Mouse (Mus musculus): ENCODE results near the gene Gm45233. TPM values are rescaled to one million over a fixed set of nuclear protein-coding genes. Genes with fewer than 3 reads are reported as not detected.

The Gm45233 gene
- polyA plus RNA-seq, 1 experiment = 1.8 TPM

DNA sequence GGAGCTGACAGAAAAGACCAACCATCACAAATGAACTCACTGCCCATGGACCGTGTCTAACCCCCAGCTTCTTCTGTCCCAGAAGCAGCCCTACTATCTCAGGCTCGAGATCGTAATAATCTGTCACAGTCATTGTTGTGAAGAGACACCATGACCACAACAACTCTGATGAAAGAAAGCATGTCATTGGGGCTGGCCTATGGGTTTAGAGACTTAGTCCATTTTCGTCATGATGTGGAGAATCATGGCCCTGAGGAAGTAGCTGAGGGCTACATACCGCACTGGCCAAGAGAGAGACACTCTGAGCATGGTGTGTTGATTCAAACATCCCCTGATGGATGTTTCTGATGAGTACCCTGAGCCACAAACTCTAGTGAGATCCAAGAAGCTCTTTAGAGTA, 9.3 kb upstream of the Gm45233 start:
- no peak overlapping the region for H3K4me3 ChIP-seq (ENCODE audit: control insufficient read depth, insufficient read depth, low read length)
- WGBS = 91% methylated on average over 5 of the region's 5 CpGs
- no peak overlapping the region for H3K27ac ChIP-seq (ENCODE audit: control insufficient read depth, insufficient read depth, low read length)
- H3K36me3 ChIP-seq (ENCODE audit: control insufficient read depth, insufficient read depth, low read length) = no peaks in the 10 kb centered on the region
- no peaks in the 10 kb centered on the region for H3K27me3 ChIP-seq (ENCODE audit: control insufficient read depth, insufficient read depth, low read length)
- H3K4me1 ChIP-seq (replicated peaks; ENCODE audit: control insufficient read depth, insufficient read depth, low read length) = peaks cover 9% of the 10 kb centered on the region
- no peak for DNase-seq
- no peak for TF ChIP-seq CTCF (IDR thresholded peaks at IDR 0.05; ENCODE audit: borderline replicate concordance, control insufficient read depth, extremely low read depth, insufficient read depth, low read length, poor library complexity)
- TF ChIP-seq POLR2A (IDR thresholded peaks at IDR 0.05; ENCODE audit: control insufficient read depth, extremely low read depth, insufficient read depth, low read length, poor library complexity) = no peak

GRCm38 (mm10) chr7:43436341-43437255, 7.3 kb upstream of the Gm45233 start, which contains the start of gene Nkg7:
Nkg7 (plus strand) TSS chr7:43437073.
- H3K36me3 ChIP-seq (ENCODE audit: control insufficient read depth, insufficient read depth, low read length) = no peaks in the 10 kb centered on the region
- 18% methylated on average over 10 of the region's 10 CpGs for WGBS
- H3K27ac ChIP-seq (ENCODE audit: control insufficient read depth, insufficient read depth, low read length) = peak within 1 kb of the TSS; percentile 54; the same call in 1 of the 2 replicates
- TF ChIP-seq POLR2A (IDR thresholded peaks at IDR 0.05; ENCODE audit: control insufficient read depth, extremely low read depth, insufficient read depth, low read length, poor library complexity) (no peak), CTCF (IDR thresholded peaks at IDR 0.05; ENCODE audit: borderline replicate concordance, control insufficient read depth, extremely low read depth, insufficient read depth, low read length, poor library complexity) (no peak)
- peak within 1 kb of the TSS; percentile 20 for H3K4me3 ChIP-seq (ENCODE audit: control insufficient read depth, insufficient read depth, low read length)
- H3K27me3 ChIP-seq (ENCODE audit: control insufficient read depth, insufficient read depth, low read length) = no peaks in the 10 kb centered on the region
- H3K4me1 ChIP-seq (replicated peaks; ENCODE audit: control insufficient read depth, insufficient read depth, low read length) = peaks cover 9% of the 10 kb centered on the region
- no peak for DNase-seq

DNA sequence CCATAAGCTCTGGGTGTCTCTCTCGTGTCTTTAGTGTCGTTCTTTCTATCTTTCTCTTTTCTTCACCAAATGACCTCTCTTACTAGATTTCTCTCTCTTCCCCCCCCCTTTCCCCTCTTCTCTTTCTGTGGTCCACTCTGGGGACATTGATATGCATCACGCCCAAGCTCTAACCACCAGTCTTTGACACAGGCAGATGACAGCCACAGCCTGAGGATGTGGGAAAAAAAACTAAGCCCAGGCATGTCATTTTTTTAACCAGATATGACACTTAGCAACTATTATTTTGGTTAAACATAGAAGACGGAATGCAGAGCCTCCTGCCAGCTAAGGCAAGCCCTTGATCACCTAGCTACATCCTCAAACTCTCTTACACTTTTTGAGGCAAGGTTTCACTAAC, 5.3 kb upstream of the Gm45233 start:
- Histone ChIP-seq H3K36me3 (ENCODE audit: control insufficient read depth, insufficient read depth, low read length) (no peaks in the 10 kb centered on the region), H3K4me3 (ENCODE audit: control insufficient read depth, insufficient read depth, low read length) (no peak overlapping the region), H3K27ac (ENCODE audit: control insufficient read depth, insufficient read depth, low read length) (no peak overlapping the region), H3K27me3 (ENCODE audit: control insufficient read depth, insufficient read depth, low read length) (no peaks in the 10 kb centered on the region), H3K4me1 (replicated peaks; ENCODE audit: control insufficient read depth, insufficient read depth, low read length) (peaks cover 22% of the 10 kb centered on the region)
- no peak for TF ChIP-seq CTCF (IDR thresholded peaks at IDR 0.05; ENCODE audit: borderline replicate concordance, control insufficient read depth, extremely low read depth, insufficient read depth, low read length, poor library complexity)
- no peak for TF ChIP-seq POLR2A (IDR thresholded peaks at IDR 0.05; ENCODE audit: control insufficient read depth, extremely low read depth, insufficient read depth, low read length, poor library complexity)
- no peak for DNase-seq
- 7% methylated on average over 4 of the region's 4 CpGs for WGBS

DNA sequence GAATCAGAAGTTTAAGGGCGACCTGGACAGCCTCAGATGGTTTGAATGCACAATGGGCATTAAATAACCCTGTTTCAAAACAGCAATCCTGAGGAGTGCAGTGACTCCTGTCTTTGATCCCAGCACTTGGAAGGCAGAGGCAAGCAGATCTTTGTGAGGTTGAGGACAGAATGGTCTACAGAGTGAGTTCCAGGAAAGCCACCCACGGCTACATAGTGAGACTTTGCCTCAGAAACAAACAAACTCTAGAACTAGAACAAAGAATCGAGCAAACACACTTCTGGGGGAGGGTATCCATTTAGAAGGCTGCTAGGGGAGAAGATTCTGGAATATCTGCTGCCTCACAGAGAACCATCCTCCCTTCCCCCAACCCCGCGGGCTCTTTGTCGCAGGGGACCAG, 3.4 kb upstream of the Gm45233 start, which contains the start of gene Cldnd2:
TSS of gene Cldnd2 (plus strand) at position 301 of the 400 bp plus-strand sequence.
- 85% methylated on average over 6 of the region's 6 CpGs for WGBS

GRCm38 (mm10) chr7:43441071-43441470, 2.9 kb upstream of the Gm45233 start:
- 96% methylated on average over 3 of the region's 3 CpGs for WGBS
- Histone ChIP-seq H3K4me3 (ENCODE audit: control insufficient read depth, insufficient read depth, low read length) (no peak overlapping the region), H3K36me3 (ENCODE audit: control insufficient read depth, insufficient read depth, low read length) (no peaks in the 10 kb centered on the region), H3K27ac (ENCODE audit: control insufficient read depth, insufficient read depth, low read length) (no peak overlapping the region), H3K4me1 (replicated peaks; ENCODE audit: control insufficient read depth, insufficient read depth, low read length) (peaks cover 28% of the 10 kb centered on the region), H3K27me3 (ENCODE audit: control insufficient read depth, insufficient read depth, low read length) (no peaks in the 10 kb centered on the region)
- no peak for TF ChIP-seq CTCF (IDR thresholded peaks at IDR 0.05; ENCODE audit: borderline replicate concordance, control insufficient read depth, extremely low read depth, insufficient read depth, low read length, poor library complexity)
- TF ChIP-seq POLR2A (IDR thresholded peaks at IDR 0.05; ENCODE audit: control insufficient read depth, extremely low read depth, insufficient read depth, low read length, poor library complexity) = no peak
- no peak for DNase-seq

More for the DNA sequence above, 3.4 kb upstream of the Gm45233 start, which contains the start of gene Cldnd2:
- no peak for DNase-seq
- no peak for TF ChIP-seq POLR2A (IDR thresholded peaks at IDR 0.05; ENCODE audit: control insufficient read depth, extremely low read depth, insufficient read depth, low read length, poor library complexity)
- TF ChIP-seq CTCF (IDR thresholded peaks at IDR 0.05; ENCODE audit: borderline replicate concordance, control insufficient read depth, extremely low read depth, insufficient read depth, low read length, poor library complexity) = no peak
- H3K27ac ChIP-seq (ENCODE audit: control insufficient read depth, insufficient read depth, low read length) = no peak within 1 kb of the TSS
- no peak within 1 kb of the TSS for H3K4me3 ChIP-seq (ENCODE audit: control insufficient read depth, insufficient read depth, low read length)
- peaks cover 28% of the 10 kb centered on the region for H3K4me1 ChIP-seq (replicated peaks; ENCODE audit: control insufficient read depth, insufficient read depth, low read length)
- H3K36me3 ChIP-seq (ENCODE audit: control insufficient read depth, insufficient read depth, low read length) = no peaks in the 10 kb centered on the region
- H3K27me3 ChIP-seq (ENCODE audit: control insufficient read depth, insufficient read depth, low read length) = no peaks in the 10 kb centered on the region

DNA sequence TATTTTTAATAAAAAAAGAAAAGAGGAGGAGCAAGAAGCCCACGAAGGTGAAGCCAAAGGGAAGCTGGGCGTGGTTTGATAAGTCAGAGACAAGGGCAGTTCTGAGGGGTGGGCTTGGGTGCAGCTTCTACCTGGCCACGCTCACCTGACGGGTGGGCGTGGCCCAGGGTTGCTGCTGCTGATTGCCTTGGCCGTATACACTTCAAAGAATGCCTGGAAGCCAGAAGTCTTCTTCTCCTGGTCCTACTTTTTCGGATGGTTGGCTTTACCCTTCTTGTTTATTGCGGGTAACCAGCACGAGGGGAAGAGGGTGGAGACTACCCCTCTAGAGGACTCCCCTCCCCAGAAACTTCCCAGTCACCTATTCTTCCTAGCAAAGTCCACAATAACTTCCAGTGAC, 1.2 kb upstream of the Gm45233 start:
- H3K27ac ChIP-seq (ENCODE audit: control insufficient read depth, insufficient read depth, low read length) = no peak overlapping the region; the same call in 1 of the 2 replicates
- peaks cover 24% of the 10 kb centered on the region for H3K4me1 ChIP-seq (replicated peaks; ENCODE audit: control insufficient read depth, insufficient read depth, low read length)
- DNase-seq = no peak
- H3K27me3 ChIP-seq (ENCODE audit: control insufficient read depth, insufficient read depth, low read length) = no peaks in the 10 kb centered on the region
- no peak for TF ChIP-seq CTCF (IDR thresholded peaks at IDR 0.05; ENCODE audit: borderline replicate concordance, control insufficient read depth, extremely low read depth, insufficient read depth, low read length, poor library complexity)
- TF ChIP-seq POLR2A (IDR thresholded peaks at IDR 0.05; ENCODE audit: control insufficient read depth, extremely low read depth, insufficient read depth, low read length, poor library complexity) = no peak
- no peaks in the 10 kb centered on the region for H3K36me3 ChIP-seq (ENCODE audit: control insufficient read depth, insufficient read depth, low read length)
- 7% methylated on average over 9 of the region's 9 CpGs for WGBS
- H3K4me3 ChIP-seq (ENCODE audit: control insufficient read depth, insufficient read depth, low read length) = peak overlapping the region; percentile 74
